Mouse (Mus musculus) G1E (cell line): ENCODE results near the gene Arrdc5.

Experiments
- CTCF ChIP-seq: IDR thresholded peaks from 2 replicates; pipeline ENCODE4 v1.5.1; 2012; ENCODE audit warnings: low read depth, low read length, inconsistent platforms, mixed read lengths
- POLR2AphosphoS5 ChIP-seq: IDR thresholded peaks from 2 replicates; pipeline ENCODE4 v1.6.1; 2012; ENCODE audit warnings: low read depth, low read length, inconsistent platforms; ENCODE audit not compliant: insufficient replicate concordance

GRCm38 (mm10) chr17:56287830-56288229 lies 12.3 kb downstream of the Arrdc5 start:
- TF ChIP-seq CTCF (no peak), POLR2AphosphoS5 (no peak)
